Mouse (Mus musculus): ENCODE results near the gene Dnah1. TPM values are rescaled to one million over a fixed set of nuclear protein-coding genes. Genes with fewer than 3 reads are reported as not detected.
A peak's percentile ranks its signal among the peaks of the same experiment; 100 is the strongest.

Dnah1 gene
- polyA plus RNA-seq, 1 experiment, result 0.02 TPM

DNA sequence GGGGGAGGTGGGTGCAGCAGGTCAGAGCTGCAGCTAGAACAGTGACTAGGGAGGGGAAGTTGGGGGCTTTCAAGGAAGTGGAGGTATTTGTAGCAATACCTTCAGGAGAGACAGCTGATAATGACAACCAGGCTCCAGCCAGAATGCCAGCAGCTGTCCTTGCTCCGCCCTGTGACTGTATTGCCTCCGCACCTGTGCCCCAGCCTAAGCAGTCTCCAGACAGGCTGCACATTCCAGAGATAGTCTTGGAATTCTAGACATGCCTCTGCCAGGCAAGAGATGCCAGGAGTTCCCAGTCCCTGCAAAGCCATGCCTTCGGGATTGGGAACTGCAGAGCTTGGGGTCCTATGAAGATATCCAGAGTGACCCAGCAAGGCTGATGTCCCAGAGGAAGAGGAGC is 111.2 kb downstream of the Dnah1 start:
- TF ChIP-seq POLR2A (IDR thresholded peaks at IDR 0.05; ENCODE audit: insufficient read length, low read depth) (peak; percentile 53), MAX (IDR thresholded peaks at IDR 0.05; ENCODE audit: low read depth) (no peak), MYOG (IDR thresholded peaks at IDR 0.05; ENCODE audit: control insufficient read depth in 1 of 3, insufficient read depth in 1 of 3, insufficient read length in 2 of 3, low read depth in 2 of 3) (peak; percentile 96 to 100 (median 99)), SRF (IDR thresholded peaks at IDR 0.05; ENCODE audit: control insufficient read depth, insufficient read length, low read depth) (no peak), MYOD1 (IDR thresholded peaks at IDR 0.05; ENCODE audit: control insufficient read depth in 1 of 3, insufficient read length in 2 of 3, low read depth in 2 of 3) (peak; percentile 86 to 99 (median 97)), POLR2AphosphoS2 (IDR thresholded peaks at IDR 0.05; ENCODE audit: insufficient read length, low read depth) (peak; percentile 75), TCF12 (IDR thresholded peaks at IDR 0.05; ENCODE audit: insufficient read depth, poor library complexity, severe bottlenecking) (peak; percentile 97), USF1 (IDR thresholded peaks at IDR 0.05; ENCODE audit: low read depth) (no peak), CEBPB (IDR thresholded peaks at IDR 0.05; ENCODE audit: insufficient read depth, poor library complexity, severe bottlenecking) (no peak), TCF3 (IDR thresholded peaks at IDR 0.05; ENCODE audit: insufficient read length, low read depth) (peak; percentile 95)
- peaks cover 6% of the 10 kb centered on the region for H3K79me2 ChIP-seq (ENCODE audit: control insufficient read depth, insufficient read depth)
- H3K27me3 ChIP-seq (ENCODE audit: control insufficient read depth, insufficient read depth, insufficient read length), result no peaks in the 10 kb centered on the region
- H3K4me3 ChIP-seq, result peak overlapping the region; percentile 100
- peak overlapping the region; percentile 65 for H3K4me2 ChIP-seq (ENCODE audit: low read depth)
- peaks cover 19% of the 10 kb centered on the region for H3K36me3 ChIP-seq (ENCODE audit: control insufficient read depth, insufficient read depth)
- no peak overlapping the region for H3ac ChIP-seq (ENCODE audit: control insufficient read depth, insufficient read length)

DNA sequence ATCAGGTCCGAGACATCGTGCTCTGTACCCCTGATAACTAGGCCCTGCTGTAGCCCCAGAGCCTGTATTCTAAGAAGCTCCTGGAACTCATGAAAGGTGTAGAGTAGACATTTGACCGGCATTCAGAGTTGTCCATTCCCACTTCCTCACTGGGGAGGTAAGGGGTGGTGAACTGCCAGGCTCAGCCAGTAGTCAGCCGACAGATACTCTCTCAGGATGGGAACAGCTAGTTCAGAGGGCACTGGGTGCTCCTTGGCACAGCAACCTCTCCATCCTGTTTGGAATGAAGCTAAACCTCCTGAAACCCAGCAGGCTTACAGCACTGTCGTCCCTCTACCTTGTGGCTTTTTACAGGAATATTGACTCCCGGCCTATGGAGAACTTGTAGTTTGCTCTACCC is 111.8 kb downstream of the Dnah1 start:
- peak overlapping the region; percentile 100 for H3K4me3 ChIP-seq
- H3ac ChIP-seq (ENCODE audit: control insufficient read depth, insufficient read length), result no peak overlapping the region
- H3K36me3 ChIP-seq (ENCODE audit: control insufficient read depth, insufficient read depth), result peaks cover 19% of the 10 kb centered on the region
- TF ChIP-seq POLR2A (IDR thresholded peaks at IDR 0.05; ENCODE audit: insufficient read length, low read depth) (peak; percentile 43), POLR2AphosphoS2 (IDR thresholded peaks at IDR 0.05; ENCODE audit: insufficient read length, low read depth) (peak; percentile 59), CEBPB (IDR thresholded peaks at IDR 0.05; ENCODE audit: insufficient read depth, poor library complexity, severe bottlenecking) (no peak)
- H3K4me2 ChIP-seq (ENCODE audit: low read depth), result peak overlapping the region; percentile 65
- peaks cover 11% of the 10 kb centered on the region for H3K79me2 ChIP-seq (ENCODE audit: control insufficient read depth, insufficient read depth)
- no peaks in the 10 kb centered on the region for H3K27me3 ChIP-seq (ENCODE audit: control insufficient read depth, insufficient read depth, insufficient read length)

Other genes starting within 250 kb of the Dnah1 start
- 91.4 TPM for gene Smim4, start 194.9 kb downstream of the Dnah1 start, polyA plus RNA-seq (2012; fragmentation: generic; extraction: Trizol)
- gene Nt5dc2, start 192.8 kb downstream of the Dnah1 start, polyA plus RNA-seq (2012; fragmentation: generic; extraction: Trizol), result 243 TPM
- gene Stab1, start 155.3 kb downstream of the Dnah1 start, polyA plus RNA-seq (2012; fragmentation: generic; extraction: Trizol), result 0.46 TPM
- gene Tnnc1, start 115.6 kb downstream of the Dnah1 start, polyA plus RNA-seq (2012; fragmentation: generic; extraction: Trizol), result 7,028 TPM
- gene Nisch, start 107.0 kb downstream of the Dnah1 start, polyA plus RNA-seq (2012; fragmentation: generic; extraction: Trizol), result 266 TPM
- 1.8 TPM for gene Sema3g, start 106.0 kb downstream of the Dnah1 start, polyA plus RNA-seq (2012; fragmentation: generic; extraction: Trizol)
- gene Phf7, start 72.6 kb downstream of the Dnah1 start, polyA plus RNA-seq (2012; fragmentation: generic; extraction: Trizol), result 5.4 TPM
- gene Bap1, start 72.4 kb downstream of the Dnah1 start, polyA plus RNA-seq (2012; fragmentation: generic; extraction: Trizol), result 42.6 TPM
- gene Capn7, start 12.7 kb upstream of the Dnah1 start, polyA plus RNA-seq (2012; fragmentation: generic; extraction: Trizol), result 9.3 TPM
- 29.5 TPM for gene Sh3bp5, start 112.2 kb upstream of the Dnah1 start, polyA plus RNA-seq (2012; fragmentation: generic; extraction: Trizol)
- 18.4 TPM for gene Eaf1, start 170.5 kb upstream of the Dnah1 start, polyA plus RNA-seq (2012; fragmentation: generic; extraction: Trizol)
- 15.1 TPM for gene Mettl6, start 171.1 kb upstream of the Dnah1 start, polyA plus RNA-seq (2012; fragmentation: generic; extraction: Trizol)